Mouse (Mus musculus) lung, embryonic 15.5 days (tissue): ENCODE results near the gene Prickle3. TPM values are rescaled to one million over a fixed set of nuclear protein-coding genes. Genes with fewer than 3 reads are reported as not detected.

Experiments
- ATAC-seq: fragments of 200-750 bp; cut with Nextera tagmentation; 2 replicates; pipeline ENCODE4 v1.8.0; 2017; ENCODE audit warnings: moderate number of reproducible peaks, borderline replicate concordance; ENCODE audit not compliant: low FRiP score, low TSS enrichment; ENCODE audit errors: extremely low read depth
- H3K27ac ChIP-seq: fragments of 300-500 bp; sonication (generic); 2 replicates; pipeline ENCODE4 v1.5.1; 2015; ENCODE audit warnings: moderate library complexity, mild to moderate bottlenecking, inconsistent platforms
- H3K27me3 ChIP-seq: fragments of 300-500 bp; sonication (generic); 2 replicates; pipeline ENCODE4 v1.6.1; 2015; ENCODE audit warnings: inconsistent platforms
- H3K36me3 ChIP-seq: fragments of 300-500 bp; sonication (generic); 2 replicates; pipeline ENCODE4 v1.6.1; 2015; ENCODE audit warnings: inconsistent platforms
- H3K4me1 ChIP-seq: fragments of 300-500 bp; sonication (generic); 2 replicates; pipeline ENCODE4 v1.6.1; 2015; ENCODE audit warnings: inconsistent platforms
- H3K4me2 ChIP-seq: fragments of 300-500 bp; sonication (generic); 2 replicates; pipeline ENCODE4 v1.6.1; 2015; ENCODE audit warnings: inconsistent platforms, mild to moderate bottlenecking, moderate library complexity
- H3K4me3 ChIP-seq: fragments of 300-500 bp; sonication (generic); 2 replicates; pipeline ENCODE4 v1.5.1; 2015; ENCODE audit warnings: mild to moderate bottlenecking, inconsistent platforms
- H3K9ac ChIP-seq: fragments of 300-500 bp; sonication (generic); 2 replicates; pipeline ENCODE4 v1.6.1; 2015; ENCODE audit warnings: inconsistent platforms
- H3K9me3 ChIP-seq: fragments of 300-500 bp; sonication (generic); 2 replicates; pipeline ENCODE4 v1.6.1; 2016; ENCODE audit warnings: inconsistent platforms
- WGBS: fragments of 180-500 bp; shearing (Covaris S2); methylation state at CpG from one replicate; pipeline ENCODE4 v1.1.7; 2015; 5-methylcytosine and 5-hydroxymethylcytosine counted together
- polyA plus RNA-seq: library from polyadenylated mRNA; unstranded; fragments of >200 nt; fragmentation: Nextera tagmentation; extraction: Ambion mirVana; gene quantifications from 2 replicates; pipeline ENCODE4 v1.2.1, GENCODE M21; 2015

Prickle3 gene
- polyA plus RNA-seq, 1 experiment from 2014 or later: 8.5 TPM

DNA sequence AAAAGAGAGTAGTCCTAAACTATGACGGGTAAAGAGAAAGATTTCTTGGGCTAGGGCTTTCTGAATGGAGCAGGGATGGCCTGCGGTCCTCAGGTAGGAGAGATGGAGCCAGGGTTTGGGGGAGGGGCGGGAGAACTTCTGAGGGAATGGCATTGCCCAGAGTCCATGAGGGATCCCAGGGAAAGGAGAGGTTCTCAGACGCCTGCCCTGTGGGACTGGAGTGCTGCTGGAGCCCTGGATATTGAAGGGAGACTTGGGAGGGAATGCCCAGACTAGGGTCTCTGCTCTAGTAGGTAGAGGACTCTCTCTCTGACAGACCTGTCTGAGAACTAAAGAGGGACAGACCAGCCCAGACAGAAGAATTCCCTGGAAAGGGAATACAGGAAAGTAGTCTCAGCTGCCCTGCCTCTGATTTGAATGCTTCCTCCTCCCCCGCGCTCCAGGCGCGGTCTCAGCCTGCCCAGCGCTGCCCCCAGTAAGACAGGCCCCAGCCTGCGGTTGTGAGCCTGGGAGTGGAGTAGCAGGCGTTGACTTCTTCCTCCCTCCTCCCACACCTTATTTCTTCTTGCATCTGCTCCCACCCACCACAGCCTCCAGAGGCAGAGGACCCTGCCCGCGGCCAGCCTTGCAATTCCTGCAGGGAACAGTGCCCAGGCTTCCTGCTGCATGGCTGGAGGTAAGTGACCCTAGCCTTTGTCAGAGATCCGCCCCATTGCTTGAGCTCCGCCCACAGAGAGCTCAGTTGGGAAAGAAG, 1.1 kb downstream of the Prickle3 start:
- Histone ChIP-seq H3K4me2 (peak overlapping the region; percentile 60), H3K27ac (peak overlapping the region; percentile 69), H3K27me3 (no peaks in the 10 kb centered on the region), H3K36me3 (no peaks in the 10 kb centered on the region), H3K4me3 (peak overlapping the region; percentile 55), H3K4me1 (peaks cover 11% of the 10 kb centered on the region), H3K9ac (peak overlapping the region; percentile 62; the same call in 1 of the 2 replicates), H3K9me3 (no peaks in the 10 kb centered on the region)
- WGBS: 12% methylated on average over 14 of the region's 15 CpGs
- ATAC-seq: peak; percentile 69

DNA sequence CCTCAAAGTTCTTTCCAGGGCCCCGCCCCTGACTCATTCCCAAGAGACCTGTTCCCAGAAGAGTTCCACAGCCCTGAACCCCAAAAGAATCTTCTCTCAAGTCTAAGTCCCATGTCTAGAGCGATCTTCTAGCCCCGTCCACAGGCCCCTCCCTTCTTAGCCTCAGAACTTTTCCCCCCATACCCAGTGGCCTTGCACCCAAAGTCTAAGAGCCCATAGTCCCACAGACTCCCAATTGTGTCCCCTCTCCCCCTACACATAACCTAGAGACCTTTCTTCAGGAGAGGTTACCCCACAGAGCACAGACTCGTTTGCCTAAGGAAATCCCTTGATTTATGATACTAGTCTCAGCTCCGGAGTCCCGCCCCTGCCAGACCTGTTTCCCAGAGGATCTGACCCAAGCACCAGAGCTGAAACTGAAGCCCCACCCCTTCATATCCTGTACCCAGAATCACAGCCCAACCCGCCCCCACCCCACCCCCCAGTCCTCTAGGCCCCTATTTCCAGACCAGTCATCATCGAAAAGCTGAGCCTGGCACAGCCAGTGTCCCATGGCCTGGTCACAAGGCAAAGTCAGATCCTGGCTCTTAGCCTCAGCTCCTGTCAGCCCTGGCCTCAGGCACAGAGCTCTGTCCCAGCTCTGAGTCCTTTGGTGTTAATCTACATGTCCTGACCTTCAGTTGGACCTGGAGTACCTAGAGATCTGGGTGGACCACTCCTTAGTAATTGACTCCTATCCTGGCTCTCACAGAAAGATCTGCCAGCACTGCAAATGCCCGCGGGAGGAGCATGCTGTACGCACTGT, 1.9 kb downstream of the Prickle3 start:
- WGBS: 47% methylated on average over 11 of the region's 11 CpGs
- H3K9ac ChIP-seq: no peak overlapping the region
- peak; percentile 19; the same call in 1 of the 2 replicates for ATAC-seq

DNA sequence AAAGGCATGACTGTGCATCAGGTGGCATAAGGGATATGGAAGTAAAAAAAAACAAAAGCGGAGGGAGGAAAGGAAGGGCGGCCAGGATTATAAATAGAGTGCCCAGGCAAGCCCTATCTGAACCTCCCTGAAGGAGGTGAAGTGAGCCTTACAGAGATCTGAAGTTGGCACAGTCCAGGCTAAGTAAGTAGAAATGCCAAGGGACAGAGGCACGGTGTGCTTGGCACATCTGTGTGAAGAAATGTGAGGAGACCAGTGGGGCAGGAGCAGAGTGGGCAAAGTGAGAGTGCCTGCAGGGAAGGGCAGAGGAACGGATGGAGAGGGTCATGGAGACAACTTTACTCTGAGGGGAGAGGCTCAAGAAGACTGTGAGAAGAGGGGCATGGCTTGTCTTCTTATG, 4.0 kb downstream of the Prickle3 start:
- WGBS: 66% methylated on average over 4 of the region's 4 CpGs
- no peaks in the 10 kb centered on the region for H3K9me3 ChIP-seq
- H3K9ac ChIP-seq: no peak overlapping the region
- peaks cover 11% of the 10 kb centered on the region for H3K4me1 ChIP-seq
- H3K27ac ChIP-seq: no peak overlapping the region
- H3K4me2 ChIP-seq: no peak overlapping the region
- H3K27me3 ChIP-seq: no peaks in the 10 kb centered on the region
- H3K36me3 ChIP-seq: peaks cover 4% of the 10 kb centered on the region; the same call in 1 of the 2 replicates
- no peak for ATAC-seq
- no peak overlapping the region for H3K4me3 ChIP-seq

More for the DNA sequence above, 1.9 kb downstream of the Prickle3 start:
- H3K36me3 ChIP-seq: peaks cover 3% of the 10 kb centered on the region; the same call in 1 of the 2 replicates
- H3K9me3 ChIP-seq: no peaks in the 10 kb centered on the region
- peak overlapping the region; percentile 60 for H3K4me2 ChIP-seq
- H3K27ac ChIP-seq: peak overlapping the region; percentile 55; the same call in 1 of the 2 replicates
- no peaks in the 10 kb centered on the region for H3K27me3 ChIP-seq
- H3K4me1 ChIP-seq: peaks cover 11% of the 10 kb centered on the region
- no peak overlapping the region; the same call in 1 of the 2 replicates for H3K4me3 ChIP-seq

DNA sequence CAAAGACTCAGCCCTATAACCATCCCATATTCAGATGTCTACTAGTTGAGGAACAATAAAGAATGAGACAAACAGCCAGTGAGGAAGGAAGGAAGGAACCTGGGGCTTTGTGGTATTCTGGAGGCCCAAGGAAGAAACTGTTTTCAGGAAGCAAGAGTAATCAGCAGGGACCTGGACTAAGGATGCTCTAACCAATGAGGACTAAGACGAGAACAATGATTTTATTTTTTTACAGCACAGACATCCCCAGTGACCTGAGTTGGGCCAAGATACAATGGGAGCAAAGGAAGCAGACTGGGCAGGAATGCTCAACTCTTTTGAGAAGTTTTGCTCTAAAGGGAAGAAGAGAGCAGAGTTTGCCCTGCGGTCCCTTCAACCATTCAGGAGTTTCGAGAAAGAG, 5.9 kb downstream of the Prickle3 start:
- Histone ChIP-seq H3K4me1 (peaks cover 8% of the 10 kb centered on the region), H3K4me2 (no peak overlapping the region), H3K27me3 (no peaks in the 10 kb centered on the region), H3K4me3 (no peak overlapping the region), H3K27ac (peak overlapping the region; percentile 63; the same call in 1 of the 2 replicates), H3K36me3 (peaks cover 11% of the 10 kb centered on the region; the same call in 1 of the 2 replicates), H3K9ac (no peak overlapping the region), H3K9me3 (no peaks in the 10 kb centered on the region)
- ATAC-seq: no peak
- 76% methylated on average over 3 of the region's 3 CpGs for WGBS

DNA sequence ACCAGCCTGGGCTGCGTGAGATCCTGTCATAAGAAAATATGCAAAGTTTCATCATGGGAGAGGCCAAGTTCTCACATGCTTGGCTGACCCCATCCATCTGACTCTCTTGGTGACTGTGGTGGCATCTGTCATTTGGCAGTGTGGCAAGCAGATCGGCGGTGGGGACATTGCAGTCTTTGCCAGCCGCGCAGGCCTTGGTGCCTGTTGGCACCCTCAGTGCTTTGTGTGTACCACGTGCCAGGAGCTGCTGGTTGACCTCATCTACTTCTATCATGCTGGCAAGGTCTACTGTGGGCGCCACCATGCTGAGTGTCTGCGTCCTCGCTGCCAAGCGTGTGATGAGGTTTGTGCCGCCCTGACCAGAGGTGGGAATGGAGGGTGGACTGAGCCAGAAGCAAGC, 7.7 kb downstream of the Prickle3 start:
- H3K27me3 ChIP-seq: no peaks in the 10 kb centered on the region
- ATAC-seq: no peak

DNA sequence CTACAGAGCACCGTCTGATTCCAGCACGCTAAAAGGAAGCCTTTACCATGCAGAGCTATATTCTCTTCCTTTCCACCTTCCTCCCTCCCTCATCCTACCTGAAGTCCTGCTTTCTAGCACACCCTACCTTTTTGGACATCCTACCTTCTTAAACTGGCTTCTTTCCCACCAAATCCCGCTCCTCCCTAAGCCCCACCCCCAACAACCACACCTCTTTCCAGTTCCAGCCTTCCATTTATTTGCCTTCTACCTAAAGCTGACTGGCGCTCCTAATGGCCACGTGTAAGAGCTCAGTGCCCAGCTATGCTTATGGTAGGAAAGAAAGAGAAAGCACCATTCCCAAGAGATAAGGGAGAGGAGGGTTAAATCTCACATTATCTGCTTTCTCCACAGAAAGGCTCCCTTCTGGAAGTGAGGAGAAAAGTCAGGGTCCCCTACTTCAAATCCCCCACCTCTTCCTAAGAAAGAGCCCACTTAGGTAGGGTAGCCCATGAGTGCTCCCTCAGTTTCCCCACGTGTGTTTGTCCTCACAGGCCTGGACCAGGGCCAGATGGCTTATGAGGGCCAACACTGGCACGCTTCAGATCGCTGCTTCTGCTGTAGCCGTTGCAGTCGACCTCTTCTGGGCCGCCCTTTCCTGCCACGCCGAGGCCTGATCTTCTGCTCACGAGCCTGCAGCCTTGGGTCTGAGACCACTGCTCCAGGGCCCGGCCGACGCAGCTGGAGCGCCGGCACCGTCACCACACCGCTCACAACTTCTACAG, 8.9 kb downstream of the Prickle3 start:
- Histone ChIP-seq H3K4me1 (no peaks in the 10 kb centered on the region), H3K9me3 (no peaks in the 10 kb centered on the region), H3K27me3 (no peaks in the 10 kb centered on the region), H3K4me3 (no peak overlapping the region), H3K4me2 (no peak overlapping the region), H3K27ac (no peak overlapping the region), H3K9ac (no peak overlapping the region), H3K36me3 (peaks cover 11% of the 10 kb centered on the region; the same call in 1 of the 2 replicates)
- 72% methylated on average over 21 of the region's 21 CpGs for WGBS
- ATAC-seq: no peak

More for the DNA sequence above, 7.7 kb downstream of the Prickle3 start:
- Histone ChIP-seq H3K36me3 (peaks cover 11% of the 10 kb centered on the region; the same call in 1 of the 2 replicates), H3K9me3 (no peaks in the 10 kb centered on the region), H3K4me1 (no peaks in the 10 kb centered on the region), H3K9ac (no peak overlapping the region), H3K4me2 (no peak overlapping the region), H3K27ac (no peak overlapping the region), H3K4me3 (no peak overlapping the region)
- WGBS: 89% methylated on average over 11 of the region's 11 CpGs

DNA sequence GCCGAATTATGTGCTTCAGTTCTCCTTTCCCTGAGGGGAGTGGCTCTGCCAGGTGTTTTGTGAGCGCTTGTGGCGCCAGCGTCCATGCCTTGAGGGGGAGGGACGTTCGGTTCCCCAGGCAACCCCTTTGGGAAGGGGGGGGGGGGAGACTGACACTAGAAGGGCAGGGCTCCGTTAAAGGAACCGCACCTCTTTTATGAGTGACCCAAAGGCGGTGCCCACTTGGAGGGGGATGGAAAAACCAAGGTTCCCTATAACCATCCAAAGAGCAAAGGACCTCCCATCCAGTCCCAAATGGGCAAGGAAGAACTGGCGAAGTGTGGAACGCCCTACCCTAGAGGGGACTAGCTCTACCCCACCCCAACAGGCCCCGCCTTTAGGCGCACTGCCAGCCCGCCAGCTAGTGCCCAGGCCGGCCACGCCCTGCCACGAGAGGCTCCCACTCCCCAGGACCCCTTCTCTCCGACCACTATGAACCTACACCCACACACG, 13.4 kb downstream of the Prickle3 start:
- peak overlapping the region; percentile 92 for H3K27ac ChIP-seq
- H3K4me1 ChIP-seq: peaks cover 16% of the 10 kb centered on the region
- peaks cover 8% of the 10 kb centered on the region; the same call in 1 of the 2 replicates for H3K36me3 ChIP-seq
- ATAC-seq: peak; percentile 78
- no peaks in the 10 kb centered on the region for H3K9me3 ChIP-seq
- no peaks in the 10 kb centered on the region for H3K27me3 ChIP-seq
- H3K4me3 ChIP-seq: peak overlapping the region; percentile 55
- H3K9ac ChIP-seq: peak overlapping the region; percentile 50
- WGBS: 12% methylated on average over 12 of the region's 19 CpGs
- H3K4me2 ChIP-seq: peak overlapping the region; percentile 56

DNA sequence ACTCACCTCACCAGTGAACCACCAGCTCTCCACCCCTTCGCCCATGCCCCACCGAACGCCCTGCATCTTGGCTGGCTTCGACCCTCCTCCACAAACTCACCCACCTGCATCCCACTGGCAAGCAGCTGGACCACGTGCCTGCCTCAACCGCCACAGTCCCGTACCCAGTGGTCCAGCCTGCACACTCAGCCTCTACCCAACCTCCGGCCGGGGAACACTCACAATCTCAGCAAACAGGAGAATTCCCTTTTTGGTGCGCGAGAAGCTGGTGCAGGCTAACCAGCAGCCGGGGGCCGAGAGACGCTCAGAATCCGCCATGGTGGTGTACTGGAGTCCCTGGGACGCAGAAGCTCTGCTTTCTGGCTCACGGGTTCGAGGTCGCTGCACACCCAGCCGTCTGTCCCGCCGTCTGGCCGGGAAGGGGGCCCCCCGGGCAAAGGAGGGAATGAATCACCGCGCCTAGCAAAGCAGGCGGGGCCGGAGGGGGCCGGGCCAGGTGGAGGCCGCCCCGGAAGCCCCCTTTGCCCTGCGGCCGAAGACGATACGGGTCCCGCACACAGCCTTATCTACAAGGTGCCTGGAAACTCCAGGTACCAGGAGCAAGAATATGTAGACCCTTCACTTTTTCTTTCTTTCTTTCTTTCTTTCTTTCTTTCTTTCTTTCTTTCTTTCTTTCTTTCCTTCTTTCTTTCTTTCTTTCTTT, 14.0 kb downstream of the Prickle3 start, which contains the start of gene Plp2:
TSS of gene Plp2 (minus strand) at position 470 of the 703 bp plus-strand sequence.
- peak; percentile 29 for ATAC-seq
- WGBS: 26% methylated on average over 28 of the region's 36 CpGs

DNA sequence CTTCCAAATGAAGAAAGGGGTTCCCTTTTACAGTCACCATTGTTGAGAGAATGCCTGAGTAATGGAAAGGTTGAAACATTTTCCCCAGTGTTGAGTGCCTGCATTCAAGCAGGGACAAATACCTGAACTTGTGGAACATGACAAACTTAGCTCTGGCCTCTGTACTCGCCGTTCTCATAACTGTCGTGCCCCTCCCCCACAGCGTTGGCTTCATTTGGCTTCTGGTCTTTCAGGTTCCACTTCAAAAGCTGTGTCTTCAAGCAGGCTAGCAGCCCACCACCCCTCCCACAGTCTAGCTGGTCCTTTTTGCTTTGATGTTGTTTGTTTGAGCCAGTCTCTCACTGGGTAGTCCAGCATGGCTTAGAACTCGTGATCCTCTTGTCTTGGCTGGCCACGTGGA, 15.7 kb downstream of the Prickle3 start:
- H3K4me3 ChIP-seq: no peak overlapping the region
- ATAC-seq: no peak
- no peak overlapping the region for H3K27ac ChIP-seq
- no peak overlapping the region for H3K4me2 ChIP-seq
- H3K4me1 ChIP-seq: peaks cover 16% of the 10 kb centered on the region
- H3K9ac ChIP-seq: no peak overlapping the region
- H3K27me3 ChIP-seq: no peaks in the 10 kb centered on the region
- 32% methylated on average over 6 of the region's 6 CpGs for WGBS
- no peaks in the 10 kb centered on the region for H3K9me3 ChIP-seq
- H3K36me3 ChIP-seq: no peaks in the 10 kb centered on the region; the same call in 1 of the 2 replicates

More for the DNA sequence above, 14.0 kb downstream of the Prickle3 start, which contains the start of gene Plp2:
- Histone ChIP-seq H3K4me3 (peak within 1 kb of the TSS; percentile 55), H3K27me3 (no peaks in the 10 kb centered on the region), H3K9me3 (no peaks in the 10 kb centered on the region), H3K9ac (peak within 1 kb of the TSS; percentile 50), H3K27ac (peak within 1 kb of the TSS; percentile 92), H3K36me3 (peaks cover 8% of the 10 kb centered on the region; the same call in 1 of the 2 replicates), H3K4me2 (peak within 1 kb of the TSS; percentile 56), H3K4me1 (peaks cover 16% of the 10 kb centered on the region)

DNA sequence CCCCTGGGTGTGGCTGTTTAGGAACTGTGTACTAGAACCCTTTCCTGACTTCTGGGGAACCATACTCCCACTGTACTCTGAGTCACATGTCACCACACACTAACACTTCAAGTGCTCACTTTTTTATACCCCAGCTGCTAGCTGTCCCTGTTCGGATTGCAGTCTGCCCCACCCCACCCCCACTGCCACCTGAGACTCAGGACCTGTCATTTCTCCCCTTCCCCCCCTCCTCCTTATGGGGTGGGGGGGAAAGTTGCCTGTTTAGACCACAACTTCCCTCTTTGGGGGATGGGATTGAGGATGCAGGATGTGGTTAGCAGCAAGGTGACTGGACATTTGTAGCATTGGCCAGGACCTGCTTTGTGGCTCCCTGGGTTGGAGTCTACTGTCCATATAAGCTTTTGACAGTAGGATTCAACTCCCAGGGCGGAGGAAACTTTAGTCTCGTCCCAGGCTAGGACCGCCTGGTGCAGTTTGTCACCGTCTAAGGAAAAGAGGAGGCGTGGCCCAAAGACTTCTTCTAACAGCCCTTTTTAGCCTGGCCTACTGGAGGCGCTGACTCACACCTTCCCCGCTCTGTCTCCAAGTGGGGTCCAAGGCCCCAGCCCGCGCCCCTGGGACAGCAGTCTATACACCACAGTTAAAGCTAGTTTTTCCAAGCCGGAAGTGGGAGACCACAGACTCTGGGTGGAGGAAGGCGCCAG, 16.7 kb downstream of the Prickle3 start:
- Histone ChIP-seq H3K9ac (peak overlapping the region; percentile 34; the same call in 1 of the 2 replicates), H3K27me3 (no peaks in the 10 kb centered on the region), H3K4me1 (peaks cover 16% of the 10 kb centered on the region), H3K9me3 (no peaks in the 10 kb centered on the region), H3K4me3 (0 out of 2 replicates have a peak overlapping the region, but pooled peaks have one; percentile 25), H3K4me2 (peak overlapping the region; percentile 56), H3K36me3 (no peaks in the 10 kb centered on the region), H3K27ac (peak overlapping the region; percentile 62)
- no peak; the same call in 1 of the 2 replicates for ATAC-seq
- 24% methylated on average over 12 of the region's 12 CpGs for WGBS
